Comparison of ENCODE assay signal across 10 mouse cellular contexts in genomic region chr6:34034577-34035461, GRCm38 (mm10). TPM values are rescaled to one million over a fixed set of nuclear protein-coding genes. Genes with fewer than 3 reads are reported as not detected.
DNase-seq lines count a peak whose midpoint lies in the region; ATAC-seq and TF ChIP-seq lines count a peak whose summit lies in the region.
"Had no signal": no experiment of that assay in that cellular context is flagged by ENCODE, and none has a peak within 500 bp of the region (broad histone marks: within the 10 kb centered on the region; RNA-seq: fewer than 3 reads in every experiment).

No protein-coding gene starts in this region.

- no peaks in the 10 kb centered on the region for H3K36me3 ChIP-seq in heart, embryonic 16.5 days (ENCODE audit: control insufficient read depth, insufficient read depth)
- no peaks in the 10 kb centered on the region for H3K36me3 ChIP-seq in embryonic facial prominence, embryonic 11.5 days (replicated peaks; ENCODE audit: control insufficient read depth, insufficient read depth, low read depth, low read length)
- no peaks in the 10 kb centered on the region for H3K36me3 ChIP-seq in limb, embryonic 14.5 days (ENCODE audit: control insufficient read depth, insufficient read depth, low read length)
- H3K36me3 ChIP-seq: hindbrain, embryonic 13.5 days had no signal

- 29% methylated on average over 15 of the region's 15 CpGs for WGBS in heart, embryonic 16.5 days
- WGBS in embryonic facial prominence, embryonic 11.5 days: 42% methylated on average over 15 of the region's 15 CpGs
- 23% methylated on average over 15 of the region's 15 CpGs for WGBS in limb, embryonic 14.5 days

- no peak overlapping the region for H3K27ac ChIP-seq in heart, embryonic 16.5 days (ENCODE audit: low read length)
- H3K27ac ChIP-seq in embryonic facial prominence, embryonic 11.5 days (replicated peaks; ENCODE audit: low read depth, low read length): no peak overlapping the region
- H3K27ac ChIP-seq in limb, embryonic 14.5 days (replicated peaks; ENCODE audit: low read depth, low read length): no peak overlapping the region
- H3K27ac ChIP-seq: hindbrain, embryonic 13.5 days had no signal

- intact Hi-C loops in heart, postnatal 25 days (cut with DNase I): no loop called here
- intact Hi-C loops in left cerebral cortex, postnatal 14 days (cut with DNase I): no loop called here

- H3K4me1 ChIP-seq in heart, embryonic 16.5 days (ENCODE audit: control insufficient read depth, insufficient read depth, low read length): peaks cover 5% of the 10 kb centered on the region
- H3K4me1 ChIP-seq in embryonic facial prominence, embryonic 11.5 days (ENCODE audit: control insufficient read depth, insufficient read depth, low read length): no peaks in the 10 kb centered on the region
- peaks cover 6% of the 10 kb centered on the region for H3K4me1 ChIP-seq in limb, embryonic 14.5 days (ENCODE audit: control insufficient read depth, insufficient read depth, low read length)

- no peak overlapping the region for H3K9ac ChIP-seq in heart, embryonic 16.5 days (ENCODE audit: low read length)
- no peak overlapping the region for H3K9ac ChIP-seq in embryonic facial prominence, embryonic 11.5 days (replicated peaks; ENCODE audit: low read length)
- no peak overlapping the region for H3K9ac ChIP-seq in limb, embryonic 14.5 days (ENCODE audit: low read depth, low read length, severe bottlenecking)
- H3K9ac ChIP-seq: hindbrain, embryonic 13.5 days had no signal

- no peaks in the 10 kb centered on the region for H3K9me3 ChIP-seq in heart, embryonic 16.5 days (replicated peaks; ENCODE audit: control insufficient read depth, low read length)
- no peaks in the 10 kb centered on the region for H3K9me3 ChIP-seq in embryonic facial prominence, embryonic 11.5 days (replicated peaks; ENCODE audit: control insufficient read depth, low read length)
- no peaks in the 10 kb centered on the region for H3K9me3 ChIP-seq in limb, embryonic 14.5 days (ENCODE audit: control insufficient read depth, low read length)
- H3K9me3 ChIP-seq: hindbrain, embryonic 13.5 days had no signal

- H3K27me3 ChIP-seq in heart, embryonic 16.5 days (ENCODE audit: control insufficient read depth, insufficient read depth, low read length): no peaks in the 10 kb centered on the region
- no peaks in the 10 kb centered on the region for H3K27me3 ChIP-seq in embryonic facial prominence, embryonic 11.5 days (ENCODE audit: control insufficient read depth, insufficient read depth, low read length)
- H3K27me3 ChIP-seq in limb, embryonic 14.5 days (ENCODE audit: control insufficient read depth, insufficient read depth, low read length): peaks cover 4% of the 10 kb centered on the region; the same call in 1 of the 2 replicates

- TF ChIP-seq POLR2A in limb, embryonic 14.5 days (IDR thresholded peaks at IDR 0.05; ENCODE audit: borderline replicate concordance, extremely low read depth, insufficient read depth, insufficient read length): no peak

- no peak for DNase-seq in heart, postnatal 25 days (ENCODE audit: low spot score)
- DNase-seq in MEL-GATA-1-ER (ENCODE audit: extremely low read depth, low read depth): peak; percentile 51
- peak; percentile 11 for DNase-seq in embryonic facial prominence, embryonic 11.5 days (ENCODE audit: low spot score)
- DNase-seq in limb, embryonic 14.5 days (ENCODE audit: low spot score): peak; percentile 16
- DNase-seq in left cerebral cortex, postnatal 14 days (ENCODE audit: low spot score in 2 of 2): no peak
- DNase-seq in cerebellum, postnatal 10 days: no peak
- DNase-seq: adrenal gland, adult 8-10 months; cerebellum, adult 11-12 months had no signal

- H3K4me3 ChIP-seq in heart, embryonic 16.5 days (ENCODE audit: low read length): no peak overlapping the region
- H3K4me3 ChIP-seq in embryonic facial prominence, embryonic 11.5 days (ENCODE audit: low read depth, low read length): no peak overlapping the region
- H3K4me3 ChIP-seq in limb, embryonic 14.5 days (replicated peaks; ENCODE audit: low read length): no peak overlapping the region
- H3K4me3 ChIP-seq: hindbrain, embryonic 13.5 days had no signal

- peak overlapping the region; percentile 33; the same call in 1 of the 2 replicates for H3K4me2 ChIP-seq in heart, embryonic 16.5 days (ENCODE audit: low read depth, low read length)
- no peak overlapping the region for H3K4me2 ChIP-seq in embryonic facial prominence, embryonic 11.5 days (ENCODE audit: low read depth, low read length)
- no peak overlapping the region for H3K4me2 ChIP-seq in limb, embryonic 14.5 days (replicated peaks; ENCODE audit: low read depth, low read length, severe bottlenecking)
- H3K4me2 ChIP-seq: hindbrain, embryonic 13.5 days had no signal

- no peak for ATAC-seq in heart, embryonic 16.5 days (replicated peaks; ENCODE audit: extremely low read depth, insufficient read depth, low FRiP score)
- ATAC-seq in embryonic facial prominence, embryonic 11.5 days (replicated peaks; ENCODE audit: insufficient number of reproducible peaks, low FRiP score, low TSS enrichment, low read depth): no peak
- ATAC-seq in limb, embryonic 14.5 days (ENCODE audit: low FRiP score, low read depth): no peak

RNA-seq across cellular contexts. Expression of gene Lrguk, which starts 5.6 kb away (rescaled TPM):
- polyA plus RNA-seq in heart, embryonic 16.5 days (2015; fragmentation: Nextera tagmentation; extraction: Ambion mirVana): 0.35 and 0.61 TPM in 2 replicates
- total RNA-seq in heart, postnatal 25 days (2021): under 1 TPM in 1 of 2 experiments, not detected in 1; 0.13 TPM
- 0.67 and 0.70 TPM in 2 replicates for polyA plus RNA-seq in embryonic facial prominence, embryonic 11.5 days (2014; fragmentation: Nextera tagmentation; extraction: Ambion mirVana)
- polyA plus RNA-seq in limb, embryonic 14.5 days (2012; rRNA removed): 0.29 and 0.35 TPM in 2 replicates
- polyA plus RNA-seq in limb, embryonic 14.5 days (2014; fragmentation: Nextera tagmentation; extraction: Ambion mirVana): 0.17 and 0.43 TPM in 2 replicates
- 1 to 10 TPM; 3.2 to 3.3 TPM for total RNA-seq in left cerebral cortex, postnatal 14 days (2021)

Comparison
In these comparisons a context has a peak if more than half of its experiments do, and no peak if none do; other contexts are left out.
1. DNase-seq: peak in MEL-GATA-1-ER (single experiment), embryonic facial prominence, embryonic 11.5 days (single experiment) and limb, embryonic 14.5 days (single experiment); none in heart, postnatal 25 days (single experiment), left cerebral cortex, postnatal 14 days (0 of 2) and cerebellum, postnatal 10 days (0 of 2).